ENCODE assay signal across 17 mouse cellular contexts in genomic region chr10:44721670-44722069, GRCm38 (mm10).
"Had no signal": no experiment of that assay in that cellular context is flagged by ENCODE, and none has a peak within 500 bp of the region (broad histone marks: within the 10 kb centered on the region; RNA-seq: fewer than 3 reads in every experiment).

No protein-coding gene starts in this region.

- H3K4me3 ChIP-seq: lung, embryonic 15.5 days; megakaryocyte, embryonic 14.5 days; midbrain, embryonic 13.5 days; midbrain, embryonic 15.5 days; neural tube, embryonic 12.5 days; stomach, embryonic 15.5 days had no signal

- H3K4me1 ChIP-seq: lung, embryonic 15.5 days; megakaryocyte, embryonic 14.5 days; midbrain, embryonic 15.5 days; neural tube, embryonic 12.5 days; stomach, embryonic 15.5 days had no signal

- H3K27me3 ChIP-seq: lung, embryonic 15.5 days; megakaryocyte, embryonic 14.5 days; midbrain, embryonic 13.5 days; midbrain, embryonic 15.5 days; neural tube, embryonic 12.5 days; stomach, embryonic 15.5 days had no signal

- ATAC-seq: lung, postnatal 0 days; midbrain, embryonic 13.5 days; midbrain, embryonic 15.5 days had no signal

- H3K9me3 ChIP-seq: lung, embryonic 15.5 days; megakaryocyte, embryonic 14.5 days; midbrain, embryonic 13.5 days; midbrain, embryonic 15.5 days; neural tube, embryonic 12.5 days; stomach, embryonic 15.5 days had no signal

- H3K36me3 ChIP-seq: lung, embryonic 15.5 days; midbrain, embryonic 13.5 days; midbrain, embryonic 15.5 days; neural tube, embryonic 12.5 days; stomach, embryonic 15.5 days had no signal

- DNase-seq: lung, adult 2 months; lung, postnatal 14 days; lung, postnatal 36 days; right cerebral cortex, postnatal 14 days; thymus, adult 2 months; thymus, postnatal 25 days; thymus, postnatal 4 days had no signal

- H3K27ac ChIP-seq: lung, embryonic 15.5 days; macrophage; midbrain, embryonic 13.5 days; midbrain, embryonic 15.5 days; neural tube, embryonic 12.5 days; stomach, embryonic 15.5 days; stomach, postnatal 0 days had no signal

- H3K9ac ChIP-seq: lung, embryonic 15.5 days; midbrain, embryonic 13.5 days; midbrain, embryonic 15.5 days; neural tube, embryonic 12.5 days; stomach, embryonic 15.5 days had no signal

- H3K4me2 ChIP-seq: lung, embryonic 15.5 days; midbrain, embryonic 11.5 days; midbrain, embryonic 13.5 days; midbrain, embryonic 15.5 days; neural tube, embryonic 12.5 days; stomach, embryonic 15.5 days had no signal
